Mouse (Mus musculus): ENCODE results near the gene Trpm2. TPM values are rescaled to one million over a fixed set of nuclear protein-coding genes. Genes with fewer than 3 reads are reported as not detected.

The Trpm2 gene
- total RNA-seq, 2 experiments from 2014 or later: 0.99 to 1.5 TPM

DNA sequence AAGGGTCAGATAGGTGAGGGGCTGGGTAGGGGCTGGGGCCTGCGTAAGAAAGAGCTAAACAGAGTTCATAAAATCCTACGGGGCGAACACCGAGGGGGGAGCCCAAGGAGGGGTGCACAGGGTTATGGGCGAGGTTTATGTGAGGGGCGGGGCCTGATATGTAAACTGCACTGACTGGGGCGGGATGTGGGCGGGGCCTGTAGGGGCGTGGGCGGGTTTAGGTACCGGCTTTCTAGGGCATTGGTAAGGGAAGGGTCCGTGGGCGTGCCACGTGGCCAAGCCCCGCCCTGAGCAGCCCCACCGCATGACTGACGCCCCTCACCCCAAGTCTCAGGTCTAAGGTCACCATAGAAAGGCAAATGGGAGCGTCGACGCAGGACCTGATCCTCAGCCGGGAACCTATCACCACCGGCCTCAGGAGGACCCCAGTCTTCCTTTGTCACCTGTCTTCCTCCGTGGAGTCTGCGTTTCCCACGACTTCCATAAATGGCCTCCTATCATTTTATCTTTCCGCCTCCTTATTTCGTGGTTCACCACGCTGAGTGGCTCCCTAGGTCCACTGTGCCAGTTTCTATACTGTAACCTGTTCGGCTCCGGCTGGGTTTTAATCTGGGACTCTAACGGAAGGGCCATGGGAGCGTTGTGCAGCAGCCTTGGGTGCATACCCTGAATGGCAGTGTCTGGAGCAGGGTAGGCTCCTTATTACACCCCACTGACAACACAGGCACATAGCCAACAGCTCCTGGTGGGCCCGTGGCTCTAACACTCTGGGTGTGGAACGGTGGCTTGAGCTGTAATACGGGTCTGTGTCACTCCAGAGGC lies 67.3 kb downstream of the Trpm2 start:
- peak in 1 of 2 experiments; percentile 8 for DNase-seq

DNA sequence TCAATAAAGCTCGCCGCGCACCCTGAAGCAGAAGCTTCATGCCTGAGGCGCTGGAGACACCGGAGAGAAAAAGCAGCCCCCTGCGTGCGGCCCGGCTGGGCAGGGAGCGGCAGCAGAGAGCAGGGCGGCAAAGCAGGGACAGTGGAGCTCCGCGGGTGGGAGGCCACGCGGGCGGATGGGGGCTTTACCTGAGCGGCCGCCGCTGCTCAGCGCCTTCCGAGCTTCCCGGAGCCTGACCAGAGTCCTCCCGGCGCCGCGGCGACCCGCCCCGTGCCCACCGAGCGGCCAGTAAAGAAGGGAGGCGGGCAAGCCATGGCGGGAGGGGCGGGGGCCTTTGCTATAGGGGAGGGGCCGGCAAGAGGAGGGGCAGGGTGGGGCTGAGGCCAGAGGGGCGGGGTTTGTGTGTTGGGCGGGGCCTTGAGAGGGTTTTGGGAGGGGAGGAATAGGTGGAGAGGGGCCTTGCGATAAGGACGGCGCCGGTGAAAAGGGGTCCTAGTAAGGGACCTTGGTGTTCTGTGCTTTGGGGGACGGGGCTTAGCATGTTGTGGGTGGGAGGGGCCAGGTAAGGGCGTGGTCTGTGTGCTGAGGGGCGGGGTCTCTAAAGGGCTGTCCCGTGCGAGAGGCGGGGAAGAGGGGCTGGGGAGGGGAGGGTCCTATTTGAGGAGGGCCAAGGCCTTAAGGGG lies 68.0 kb downstream of the Trpm2 start, which contains the start of gene Lrrc3:
TSS of gene Lrrc3 (minus strand) at position 326 of the 683 bp plus-strand sequence.
- DNase-seq: peak in 1 of 2 experiments; percentile 43

DNA sequence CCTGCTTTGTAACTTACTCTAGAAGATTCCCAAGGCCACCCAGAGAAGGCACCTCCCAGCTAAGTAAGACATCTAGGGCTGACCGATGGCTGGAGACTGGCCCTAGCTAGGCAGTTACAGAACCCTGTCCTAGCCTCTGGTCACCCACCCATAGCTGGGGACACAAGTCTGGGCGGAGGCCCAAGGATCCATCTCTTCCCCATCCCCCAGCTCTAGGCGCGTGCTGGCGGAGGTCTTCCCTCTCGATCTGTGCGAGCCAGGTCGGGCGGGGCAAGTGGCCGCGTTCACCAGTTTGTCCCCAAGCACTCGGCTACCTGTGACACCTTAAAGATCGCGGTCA lies 68.5 kb downstream of the Trpm2 start:
- no peak for DNase-seq

DNA sequence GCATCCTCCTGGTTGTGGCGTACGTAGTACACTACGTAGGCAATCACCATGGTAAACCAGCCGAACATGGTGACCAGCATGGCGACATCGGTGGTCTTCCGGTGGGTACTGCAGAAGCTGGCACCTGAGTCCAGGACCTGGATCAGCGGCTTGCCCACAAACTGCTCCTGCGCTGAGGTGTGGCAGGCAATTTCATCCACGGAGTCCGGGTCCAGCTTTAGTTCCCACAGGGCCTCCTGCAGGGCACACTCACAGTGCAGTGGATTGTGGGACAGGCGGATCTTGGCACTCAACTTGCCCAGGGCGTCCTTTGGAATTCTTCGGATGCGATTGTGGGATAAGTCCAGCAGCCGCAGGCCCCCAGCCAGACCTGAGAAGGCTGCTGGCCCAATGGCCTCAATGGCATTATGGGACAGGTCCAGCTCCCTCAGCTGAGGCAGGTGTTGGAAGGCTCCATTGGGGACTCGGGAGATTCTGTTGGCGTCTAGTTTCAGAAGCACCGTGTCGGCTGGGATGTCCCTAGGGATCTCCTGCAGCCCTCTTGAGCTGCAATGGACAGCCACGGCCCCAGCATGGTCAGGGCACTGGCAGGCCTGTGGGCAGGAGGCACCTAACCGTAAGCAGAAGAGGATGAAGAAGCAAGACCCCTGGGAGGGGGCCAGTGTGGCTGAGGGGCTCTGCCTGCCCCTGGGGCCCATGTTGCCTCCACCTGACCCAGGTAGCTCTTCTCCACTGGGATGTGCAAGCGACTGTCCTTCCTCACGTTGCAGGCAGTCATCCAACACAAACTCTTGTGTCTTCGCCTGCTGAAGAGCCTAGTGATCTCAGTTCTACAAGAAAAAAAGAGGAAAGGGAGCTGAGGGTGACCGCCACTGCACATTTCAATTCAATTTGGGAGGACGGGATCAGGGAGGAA lies 69.2 kb downstream of the Trpm2 start:
- no peak for DNase-seq

- DNase-seq: no peak
Measured at GRCm38 (mm10) chr10:77900126-77900525, 70.2 kb downstream of the Trpm2 start.

- peak; percentile 13 to 18 for DNase-seq
Measured at GRCm38 (mm10) chr10:77895562-77895961, 74.8 kb downstream of the Trpm2 start.

DNA sequence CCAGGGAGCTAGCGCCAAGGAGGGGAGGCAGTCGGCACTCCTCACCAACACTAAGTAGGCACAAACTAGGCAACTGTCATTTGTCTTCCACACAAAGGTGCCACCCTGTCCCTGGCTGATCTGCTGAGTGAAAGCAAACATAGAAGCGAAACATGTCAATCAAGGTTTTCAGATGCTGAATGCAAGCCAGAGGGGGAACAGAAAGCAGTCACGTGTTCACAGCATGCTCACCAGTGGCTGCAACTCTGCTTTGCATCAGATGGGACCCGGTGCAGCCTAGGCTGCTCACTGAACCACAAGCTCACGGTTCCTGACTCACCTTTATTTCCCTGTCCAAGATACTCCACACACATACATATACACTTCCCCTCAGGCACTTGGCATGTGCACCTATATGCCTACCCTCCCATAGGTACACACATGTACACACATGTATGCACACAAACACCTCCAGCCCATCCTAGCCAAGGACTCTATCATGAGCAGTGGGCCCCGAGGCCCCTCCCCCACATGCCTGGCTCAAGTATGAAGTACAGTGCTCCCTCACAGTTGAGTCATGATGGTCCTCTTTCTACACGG lies 79.3 kb downstream of the Trpm2 start:
- no peak for DNase-seq

DNA sequence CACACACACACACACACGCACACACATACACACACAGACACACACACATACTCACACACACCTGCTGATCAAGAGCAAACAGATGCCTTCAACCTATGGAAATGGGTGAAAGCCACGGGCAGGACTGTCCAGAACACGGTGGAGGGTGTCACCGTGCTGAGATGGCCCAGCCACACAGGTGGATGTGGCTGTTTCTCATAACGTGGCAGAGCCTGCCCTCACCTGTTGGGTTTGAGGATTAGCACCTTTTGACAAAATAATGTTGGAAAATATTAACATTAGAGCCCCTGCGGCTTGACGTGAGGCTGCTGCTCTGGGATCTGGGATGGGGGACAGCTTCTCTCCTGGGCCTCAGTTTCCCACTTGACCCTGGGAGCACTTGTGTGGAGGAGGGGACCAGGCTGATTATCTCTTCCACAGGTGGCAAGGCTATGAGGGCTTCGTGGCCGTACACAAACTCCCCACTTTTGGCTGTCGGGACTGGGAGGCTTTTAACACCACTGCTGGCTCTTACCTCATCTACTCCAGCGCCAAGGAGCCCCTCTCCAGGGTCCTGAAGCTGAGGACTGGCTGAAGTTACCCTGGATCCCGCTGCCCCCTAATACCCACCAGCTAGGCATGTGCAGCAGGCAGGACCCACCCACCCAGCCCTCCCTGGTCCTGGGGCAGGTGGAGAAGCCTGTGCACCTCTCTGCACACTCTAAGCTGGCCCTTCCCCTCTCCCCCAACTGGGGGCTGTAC lies 84.2 kb downstream of the Trpm2 start:
- no peak for DNase-seq

GRCm38 (mm10) chr10:77882553-77882952 lies 87.8 kb downstream of the Trpm2 start:
- DNase-seq: no peak

GRCm38 (mm10) chr10:77880305-77880704 lies 90.1 kb downstream of the Trpm2 start:
- no peak for DNase-seq

DNA sequence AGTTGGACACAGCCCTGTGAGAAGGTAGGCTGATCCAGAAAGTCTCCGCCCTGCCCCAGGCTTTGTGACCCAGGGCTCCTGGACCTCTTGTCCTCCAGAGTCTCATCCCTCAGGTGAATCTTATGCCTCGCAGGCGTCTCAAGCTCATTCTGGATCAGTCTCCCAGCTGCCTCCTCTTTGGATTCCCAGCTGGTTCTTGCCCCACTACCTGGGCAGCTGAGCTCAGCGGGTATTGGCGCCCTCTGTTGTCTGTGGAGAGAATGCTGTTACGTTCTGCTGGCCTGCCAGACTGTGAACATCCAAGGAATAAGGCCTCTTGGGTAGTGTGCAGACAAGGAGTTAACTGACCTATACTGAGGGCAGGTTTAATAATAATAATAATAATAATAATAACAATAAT lies 91.4 kb downstream of the Trpm2 start:
- peak; percentile 26 to 56 for DNase-seq

GRCm38 (mm10) chr10:77869651-77870050 lies 100.7 kb downstream of the Trpm2 start:
- DNase-seq: no peak

DNA sequence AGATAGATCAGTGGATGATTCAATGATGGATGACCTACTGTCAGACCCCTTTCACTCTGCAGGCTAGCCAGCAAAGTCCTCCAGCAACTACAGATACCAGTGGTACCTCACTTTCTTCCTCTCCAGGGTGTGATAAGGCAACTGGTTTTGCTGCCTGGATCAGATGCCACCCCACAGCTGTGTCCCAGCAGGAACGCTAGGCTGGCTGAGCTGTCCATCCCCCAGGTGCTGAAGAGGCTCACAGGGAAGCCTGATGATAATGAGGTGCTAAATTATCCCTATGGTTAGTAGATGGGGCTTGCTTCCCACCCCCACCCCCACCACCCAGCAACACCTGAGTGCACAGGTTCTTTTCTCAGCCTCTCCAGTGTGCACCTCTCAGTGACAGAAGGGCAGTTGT lies 102.8 kb downstream of the Trpm2 start:
- DNase-seq: no peak

DNA sequence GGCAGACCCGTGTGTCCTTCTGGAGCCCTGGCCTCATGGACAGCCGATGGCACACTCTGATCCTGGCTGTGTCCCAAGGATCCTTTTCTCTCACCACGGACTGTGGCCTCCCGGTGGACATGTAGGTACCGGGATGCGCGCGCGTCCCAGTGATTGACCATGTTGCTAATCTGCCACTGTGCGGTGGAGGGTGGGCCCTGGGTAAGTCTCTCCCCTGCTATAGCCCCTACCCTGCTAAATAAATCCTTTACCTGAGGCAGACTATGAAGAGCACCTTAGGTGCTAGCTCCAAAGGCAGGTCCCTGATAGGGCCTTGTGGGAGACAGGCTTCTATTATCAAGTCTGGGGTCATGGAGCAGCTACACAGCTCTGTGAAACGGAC lies 105.6 kb downstream of the Trpm2 start:
- no peak for DNase-seq

DNA sequence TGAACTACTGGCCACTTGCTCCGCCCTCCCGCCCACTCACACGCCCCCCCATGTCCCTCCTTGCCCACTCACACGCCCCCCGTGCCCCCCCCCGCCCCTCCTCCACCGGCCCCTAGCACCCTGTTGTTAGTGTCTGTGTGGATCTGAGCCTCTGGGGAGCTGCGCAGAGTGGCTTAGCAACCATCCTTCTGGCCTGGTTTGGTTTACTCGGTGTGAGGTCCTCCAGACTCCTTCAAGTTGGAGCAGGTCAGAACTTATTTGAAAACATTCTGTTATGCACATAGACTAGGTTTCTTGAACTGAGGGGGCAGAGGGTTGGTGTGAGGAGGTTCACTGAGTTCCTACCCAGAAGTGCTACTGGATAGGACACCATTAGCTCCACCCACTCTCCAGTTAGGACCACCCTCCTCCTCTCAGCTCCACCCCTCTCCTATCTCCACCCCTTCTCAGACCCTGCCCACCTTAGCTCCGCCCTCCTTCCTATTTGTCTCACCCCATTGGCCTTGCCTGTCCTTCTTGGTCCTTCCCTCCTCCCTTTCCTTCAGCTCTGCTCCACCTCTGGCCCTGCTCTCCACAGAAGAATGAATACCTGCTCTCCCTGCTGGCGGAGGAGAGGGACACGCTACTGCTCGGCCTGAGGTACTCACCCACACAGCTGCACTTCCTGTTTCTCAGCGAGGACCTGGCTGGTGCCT lies 106.1 kb downstream of the Trpm2 start:
- peak; percentile 7 to 8 for DNase-seq

- no peak for DNase-seq
Measured at GRCm38 (mm10) chr10:77861675-77862074, 108.7 kb downstream of the Trpm2 start, which contains the start of gene Gm3285. Gm3285 (plus strand) TSS chr10:77861975.

Data from heart, adult 18-20 months (tissue).